Mouse (Mus musculus): Measurements from ENCODE around the gene Lcat. TPM values are rescaled to one million over a fixed set of nuclear protein-coding genes. Genes with fewer than 3 reads are reported as not detected.

Lcat gene
- total and polyA plus RNA-seq, 2 experiments from 2014 or later, result 13.0 to 24.7 TPM

- DNase-seq (ENCODE audit: low spot score) (peak; percentile 45), ATAC-seq (peak; percentile 38)
- no peaks in the 10 kb centered on the region for H3K9me3 ChIP-seq (ENCODE audit: low read length)
- H3K27ac ChIP-seq, result peak overlapping the region; percentile 97
- H3K4me3 ChIP-seq (ENCODE audit: low read length), result peak overlapping the region; percentile 69
- peak overlapping the region; percentile 97 for H3K4me2 ChIP-seq (ENCODE audit: low read depth, low read length)
- no peak for TF ChIP-seq CTCF (IDR thresholded peaks at IDR 0.05; ENCODE audit: low read depth)
- H3K36me3 ChIP-seq (ENCODE audit: insufficient read depth, low read length), result no peaks in the 10 kb centered on the region
- H3K27me3 ChIP-seq (ENCODE audit: insufficient read depth, low read length), result no peaks in the 10 kb centered on the region
- peak overlapping the region; percentile 84 for H3K9ac ChIP-seq (replicated peaks; ENCODE audit: low read length)
- H3K4me1 ChIP-seq (ENCODE audit: insufficient read depth, low read length), result no peaks in the 10 kb centered on the region
- 1% methylated on average over 33 of the region's 33 CpGs for WGBS
Measured at GRCm38 (mm10) chr8:105937496-105938305, 5.5 kb downstream of the Lcat start.

GRCm38 (mm10) chr8:105936866-105937475 lies 6.2 kb downstream of the Lcat start:
- Histone ChIP-seq H3K9me3 (ENCODE audit: low read length) (no peaks in the 10 kb centered on the region), H3K36me3 (ENCODE audit: insufficient read depth, low read length) (0 out of 2 replicates have a peak, but pooled peaks cover 6% of the 10 kb centered on the region), H3K9ac (replicated peaks; ENCODE audit: low read length) (peak overlapping the region; percentile 84), H3K4me1 (ENCODE audit: insufficient read depth, low read length) (no peaks in the 10 kb centered on the region), H3K27me3 (ENCODE audit: insufficient read depth, low read length) (no peaks in the 10 kb centered on the region), H3K4me3 (ENCODE audit: low read length) (peak overlapping the region; percentile 69), H3K27ac (peak overlapping the region; percentile 97), H3K4me2 (ENCODE audit: low read depth, low read length) (peak overlapping the region; percentile 97)
- peak; percentile 90 for ATAC-seq
- TF ChIP-seq CTCF (IDR thresholded peaks at IDR 0.05; ENCODE audit: low read depth), result 0 out of 2 replicates have a peak, but pooled peaks have one; percentile 5
- peak; percentile 95 for DNase-seq (ENCODE audit: low spot score)
- WGBS, result under 1% methylated on average over 30 of the region's 30 CpGs

GRCm38 (mm10) chr8:105935863-105936603 lies 7.1 kb downstream of the Lcat start:
- peak overlapping the region; percentile 97 for H3K27ac ChIP-seq

GRCm38 (mm10) chr8:105935105-105935504 lies 8.1 kb downstream of the Lcat start:
- WGBS, result 90% methylated on average over 6 of the region's 6 CpGs
- DNase-seq (ENCODE audit: low spot score), result no peak
- Histone ChIP-seq H3K27ac (no peak overlapping the region), H3K4me1 (ENCODE audit: insufficient read depth, low read length) (no peaks in the 10 kb centered on the region), H3K36me3 (ENCODE audit: insufficient read depth, low read length) (0 out of 2 replicates have a peak, but pooled peaks cover 10% of the 10 kb centered on the region), H3K9me3 (ENCODE audit: low read length) (no peaks in the 10 kb centered on the region), H3K4me3 (ENCODE audit: low read length) (no peak overlapping the region), H3K9ac (replicated peaks; ENCODE audit: low read length) (no peak overlapping the region), H3K27me3 (ENCODE audit: insufficient read depth, low read length) (no peaks in the 10 kb centered on the region), H3K4me2 (ENCODE audit: low read depth, low read length) (no peak overlapping the region)
- no peak for TF ChIP-seq CTCF (IDR thresholded peaks at IDR 0.05; ENCODE audit: low read depth)
- ATAC-seq, result no peak

More at GRCm38 (mm10) chr8:105935863-105936603, 7.1 kb downstream of the Lcat start:
- TF ChIP-seq CTCF (IDR thresholded peaks at IDR 0.05; ENCODE audit: low read depth), result no peak
- 30% methylated on average over 7 of the region's 7 CpGs for WGBS
- peak overlapping the region; percentile 84 for H3K9ac ChIP-seq (replicated peaks; ENCODE audit: low read length)
- ATAC-seq (no peak), DNase-seq (ENCODE audit: low spot score) (no peak)
- peak overlapping the region; percentile 69 for H3K4me3 ChIP-seq (ENCODE audit: low read length)
- H3K27me3 ChIP-seq (ENCODE audit: insufficient read depth, low read length), result no peaks in the 10 kb centered on the region
- H3K4me1 ChIP-seq (ENCODE audit: insufficient read depth, low read length), result no peaks in the 10 kb centered on the region
- peak overlapping the region; percentile 97 for H3K4me2 ChIP-seq (ENCODE audit: low read depth, low read length)
- 0 out of 2 replicates have a peak, but pooled peaks cover 10% of the 10 kb centered on the region for H3K36me3 ChIP-seq (ENCODE audit: insufficient read depth, low read length)
- no peaks in the 10 kb centered on the region for H3K9me3 ChIP-seq (ENCODE audit: low read length)

- no peaks in the 10 kb centered on the region for H3K4me1 ChIP-seq (ENCODE audit: insufficient read depth, low read length)
- H3K4me3 ChIP-seq (ENCODE audit: low read length), result no peak within 1 kb of the TSS
- H3K36me3 ChIP-seq (ENCODE audit: insufficient read depth, low read length), result 0 out of 2 replicates have a peak, but pooled peaks cover 10% of the 10 kb centered on the region
- no peak for TF ChIP-seq CTCF (IDR thresholded peaks at IDR 0.05; ENCODE audit: low read depth)
- no peak within 1 kb of the TSS for H3K27ac ChIP-seq
- H3K27me3 ChIP-seq (ENCODE audit: insufficient read depth, low read length), result no peaks in the 10 kb centered on the region
- no peak within 1 kb of the TSS for H3K9ac ChIP-seq (replicated peaks; ENCODE audit: low read length)
- no peak within 1 kb of the TSS for H3K4me2 ChIP-seq (ENCODE audit: low read depth, low read length)
- H3K9me3 ChIP-seq (ENCODE audit: low read length), result no peaks in the 10 kb centered on the region
- no peak for DNase-seq (ENCODE audit: low spot score)
- no peak for ATAC-seq
- WGBS, result 94% methylated on average over 2 of the region's 2 CpGs
Measured at GRCm38 (mm10) chr8:105933762-105934161, 9.4 kb downstream of the Lcat start, which contains the start of gene Ctrl. Gene Ctrl (minus strand): TSS chr8:105933862.

- TF ChIP-seq CTCF (IDR thresholded peaks at IDR 0.05; ENCODE audit: low read depth), result no peak
- no peak overlapping the region for H3K4me2 ChIP-seq (ENCODE audit: low read depth, low read length)
- H3K27me3 ChIP-seq (ENCODE audit: insufficient read depth, low read length), result no peaks in the 10 kb centered on the region
- no peak overlapping the region for H3K4me3 ChIP-seq (ENCODE audit: low read length)
- ATAC-seq, result no peak
- 0 out of 2 replicates have a peak, but pooled peaks cover 10% of the 10 kb centered on the region for H3K36me3 ChIP-seq (ENCODE audit: insufficient read depth, low read length)
- no peak for DNase-seq (ENCODE audit: low spot score)
- no peaks in the 10 kb centered on the region for H3K4me1 ChIP-seq (ENCODE audit: insufficient read depth, low read length)
- 93% methylated on average over 11 of the region's 11 CpGs for WGBS
- no peak overlapping the region for H3K9ac ChIP-seq (replicated peaks; ENCODE audit: low read length)
- no peak overlapping the region for H3K27ac ChIP-seq
- H3K9me3 ChIP-seq (ENCODE audit: low read length), result no peaks in the 10 kb centered on the region
Measured at GRCm38 (mm10) chr8:105932525-105932924, 10.7 kb downstream of the Lcat start.
